Mouse (Mus musculus): ENCODE data around the gene Gm1330. TPM values are rescaled to one million over a fixed set of nuclear protein-coding genes. Genes with fewer than 3 reads are reported as not detected.
"Not testable (repeated sequence)": the region's sequence is repeated elsewhere in the genome, so short reads cannot be mapped to it uniquely, and the experiment has no call there.

The Gm1330 gene
- not detected in 2 replicates for polyA plus RNA-seq (2012; rRNA removed)

DNA sequence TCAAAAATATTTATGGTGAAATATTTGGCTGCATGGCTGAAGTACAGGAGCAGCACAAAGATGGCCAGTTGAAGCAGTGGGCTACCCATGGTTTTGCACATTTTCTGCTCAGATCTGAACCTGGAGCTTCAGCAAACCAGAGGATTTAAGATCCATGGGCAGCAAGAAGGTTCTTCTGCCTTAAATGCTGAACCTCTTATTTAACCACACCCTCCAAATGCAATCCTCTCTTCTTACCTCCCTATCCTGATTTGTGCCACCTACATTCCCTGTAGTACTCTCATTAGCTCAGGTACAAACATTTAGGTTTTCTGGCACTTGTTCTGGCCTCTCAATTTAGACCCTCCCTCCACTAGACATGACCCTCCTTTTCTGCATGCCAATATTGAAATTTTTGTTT, at the start of gene Gm1330:
Gm1330 (minus strand) TSS at position 101 of the 400 bp plus-strand sequence.
- Histone ChIP-seq H3K4me3 (ENCODE audit: extremely low read depth, insufficient read depth, insufficient read length) (no peak within 1 kb of the TSS), H3K27ac (ENCODE audit: insufficient read depth, low read length) (no peak within 1 kb of the TSS), H3K36me3 (ENCODE audit: control insufficient read depth, insufficient read depth, low read length) (no peaks in the 10 kb centered on the region), H3K4me1 (ENCODE audit: control insufficient read depth, insufficient read depth, insufficient read length) (no peaks in the 10 kb centered on the region), H3K27me3 (ENCODE audit: control insufficient read depth, insufficient read depth, low read length) (no peaks in the 10 kb centered on the region)
- TF ChIP-seq POLR2A (IDR thresholded peaks at IDR 0.05; ENCODE audit: low read depth, low read length) (no peak), CTCF (IDR thresholded peaks at IDR 0.05; ENCODE audit: extremely low read depth, insufficient read depth, insufficient read length, insufficient replicate concordance) (no peak)
- DNase-seq (ENCODE audit: low read depth in 1 of 2, low spot score in 2 of 2) = no peak

DNA sequence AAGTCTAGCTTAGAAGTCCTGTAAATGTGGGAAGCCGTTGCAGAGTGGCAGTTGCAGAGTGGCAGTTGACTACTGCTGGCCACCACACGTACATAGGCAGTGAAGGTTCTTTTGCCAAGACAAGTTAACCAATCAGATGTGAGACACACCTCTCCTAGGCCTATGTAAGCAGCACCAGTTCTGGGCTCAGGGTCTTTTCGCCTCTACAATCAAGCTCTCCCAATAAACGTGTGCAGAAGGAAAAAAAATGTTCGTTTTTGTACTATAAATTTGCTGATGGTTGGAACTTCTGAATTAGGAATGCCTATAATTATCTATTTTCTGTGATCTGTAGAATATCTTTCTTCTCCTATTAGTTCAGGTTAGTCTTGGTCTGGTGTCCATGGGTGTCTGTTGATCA, 14.1 kb upstream of the Gm1330 start, which contains the start of gene Gm10750:
Gm10750 (minus strand) TSS at position 101 of the 400 bp plus-strand sequence.
- not testable (repeated sequence) for H3K27ac ChIP-seq (ENCODE audit: insufficient read depth, low read length); H3K27me3 ChIP-seq (ENCODE audit: control insufficient read depth, insufficient read depth, low read length); DNase-seq (ENCODE audit: low read depth in 1 of 2, low spot score in 2 of 2); H3K4me1 ChIP-seq (ENCODE audit: control insufficient read depth, insufficient read depth, insufficient read length); H3K36me3 ChIP-seq (ENCODE audit: control insufficient read depth, insufficient read depth, low read length); H3K4me3 ChIP-seq (ENCODE audit: extremely low read depth, insufficient read depth, insufficient read length)
- 73% methylated on average over 5 of the region's 5 CpGs for WGBS

DNA sequence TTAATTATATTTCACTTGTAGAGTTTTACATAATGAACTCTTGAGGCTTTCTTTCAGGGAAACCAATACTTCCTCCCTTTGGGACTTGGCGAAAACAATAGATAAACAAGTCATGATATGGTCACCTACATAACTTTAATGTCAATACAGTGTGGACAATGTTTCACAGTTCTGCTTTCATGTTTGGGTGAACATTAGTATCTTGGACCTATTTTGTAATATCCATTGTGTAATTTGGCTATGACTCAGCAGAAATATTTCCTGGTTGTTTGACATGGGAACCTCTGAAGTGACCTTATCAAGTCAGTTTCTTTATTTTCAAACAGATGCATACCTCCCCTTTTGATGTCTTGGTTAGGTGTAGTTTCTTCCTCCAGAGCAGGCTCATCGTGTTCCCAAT, 1.8 kb upstream of the Gm1330 start:
- Histone ChIP-seq H3K36me3 (ENCODE audit: control insufficient read depth, insufficient read depth, low read length) (no peaks in the 10 kb centered on the region), H3K27ac (ENCODE audit: insufficient read depth, low read length) (no peak overlapping the region), H3K27me3 (ENCODE audit: control insufficient read depth, insufficient read depth, low read length) (no peaks in the 10 kb centered on the region), H3K4me3 (ENCODE audit: extremely low read depth, insufficient read depth, insufficient read length) (no peak overlapping the region), H3K4me1 (ENCODE audit: control insufficient read depth, insufficient read depth, insufficient read length) (no peaks in the 10 kb centered on the region)
- WGBS = 76% methylated on average over 2 of the region's 2 CpGs
- TF ChIP-seq CTCF (IDR thresholded peaks at IDR 0.05; ENCODE audit: extremely low read depth, insufficient read depth, insufficient read length, insufficient replicate concordance) (no peak), POLR2A (IDR thresholded peaks at IDR 0.05; ENCODE audit: low read depth, low read length) (no peak)
- no peak for DNase-seq (ENCODE audit: low read depth in 1 of 2, low spot score in 2 of 2)

DNA sequence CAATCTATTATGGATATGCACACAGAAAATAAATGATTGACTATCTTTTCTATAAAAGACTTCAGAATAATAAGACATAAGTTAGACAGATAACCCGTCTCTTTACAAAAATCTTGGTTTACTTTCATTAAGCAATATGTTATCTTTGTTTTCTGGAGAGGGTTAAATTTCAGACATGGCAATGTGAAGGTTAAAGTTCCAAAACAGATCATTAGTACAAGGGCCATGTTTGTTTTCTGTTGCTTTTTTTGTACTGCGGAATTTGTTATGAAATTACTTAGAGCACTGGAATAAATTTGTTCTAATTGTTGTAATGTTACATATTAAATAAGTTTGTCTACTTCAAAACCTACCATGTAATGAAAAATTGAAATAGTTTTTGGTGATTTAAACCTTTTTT, 7.9 kb downstream of the Gm1330 start:
- TF ChIP-seq CTCF (IDR thresholded peaks at IDR 0.05; ENCODE audit: extremely low read depth, insufficient read depth, insufficient read length, insufficient replicate concordance) (no peak), POLR2A (IDR thresholded peaks at IDR 0.05; ENCODE audit: low read depth, low read length) (no peak)
- H3K4me1 ChIP-seq (ENCODE audit: control insufficient read depth, insufficient read depth, insufficient read length) = no peaks in the 10 kb centered on the region
- DNase-seq (ENCODE audit: low read depth in 1 of 2, low spot score in 2 of 2) = no peak
- H3K27ac ChIP-seq (ENCODE audit: insufficient read depth, low read length) = no peak overlapping the region
- H3K36me3 ChIP-seq (ENCODE audit: control insufficient read depth, insufficient read depth, low read length) = no peaks in the 10 kb centered on the region
- H3K27me3 ChIP-seq (ENCODE audit: control insufficient read depth, insufficient read depth, low read length) = no peaks in the 10 kb centered on the region
- no peak overlapping the region for H3K4me3 ChIP-seq (ENCODE audit: extremely low read depth, insufficient read depth, insufficient read length)
- 87% methylated on average over 2 of the region's 2 CpGs for WGBS

Other genes starting within 250 kb of the Gm1330 start
- not detected in 2 replicates for gene Cst11, start 231.8 kb downstream of the Gm1330 start, polyA plus RNA-seq (2012; rRNA removed)
- gene 8030411F24Rik, start 221.2 kb downstream of the Gm1330 start, polyA plus RNA-seq (2012; rRNA removed) = not detected in 2 replicates
- not detected in 2 replicates for gene Cst12, start 213.9 kb downstream of the Gm1330 start, polyA plus RNA-seq (2012; rRNA removed)
- gene Cst8, start 204.5 kb downstream of the Gm1330 start, polyA plus RNA-seq (2012; rRNA removed) = not detected in 2 replicates
- gene Cst13, start 183.2 kb downstream of the Gm1330 start, polyA plus RNA-seq (2012; rRNA removed) = not detected in 2 replicates
- not detected in 2 replicates for gene Cst9, start 168.1 kb downstream of the Gm1330 start, polyA plus RNA-seq (2012; rRNA removed)
- not detected in 2 replicates for gene 9230104L09Rik, start 138.2 kb downstream of the Gm1330 start, polyA plus RNA-seq (2012; rRNA removed)
- gene Cst3, start 127.6 kb downstream of the Gm1330 start, polyA plus RNA-seq (2012; rRNA removed) = 742 and 822 TPM in 2 replicates
- not detected in 2 replicates for gene Gm10750, start 14.0 kb upstream of the Gm1330 start, polyA plus RNA-seq (2012; rRNA removed)